Mouse (Mus musculus) kidney, postnatal 4 days (tissue): ENCODE measurements around the gene Gm43552.

ENCODE experiments used
- DNase-seq, 2 experiments: peaks; one replicate each; pipeline ENCODE4 v3.0.0; 2021; ENCODE audit warnings: mixed read lengths in 2 of 2

Gm43552 gene

DNA sequence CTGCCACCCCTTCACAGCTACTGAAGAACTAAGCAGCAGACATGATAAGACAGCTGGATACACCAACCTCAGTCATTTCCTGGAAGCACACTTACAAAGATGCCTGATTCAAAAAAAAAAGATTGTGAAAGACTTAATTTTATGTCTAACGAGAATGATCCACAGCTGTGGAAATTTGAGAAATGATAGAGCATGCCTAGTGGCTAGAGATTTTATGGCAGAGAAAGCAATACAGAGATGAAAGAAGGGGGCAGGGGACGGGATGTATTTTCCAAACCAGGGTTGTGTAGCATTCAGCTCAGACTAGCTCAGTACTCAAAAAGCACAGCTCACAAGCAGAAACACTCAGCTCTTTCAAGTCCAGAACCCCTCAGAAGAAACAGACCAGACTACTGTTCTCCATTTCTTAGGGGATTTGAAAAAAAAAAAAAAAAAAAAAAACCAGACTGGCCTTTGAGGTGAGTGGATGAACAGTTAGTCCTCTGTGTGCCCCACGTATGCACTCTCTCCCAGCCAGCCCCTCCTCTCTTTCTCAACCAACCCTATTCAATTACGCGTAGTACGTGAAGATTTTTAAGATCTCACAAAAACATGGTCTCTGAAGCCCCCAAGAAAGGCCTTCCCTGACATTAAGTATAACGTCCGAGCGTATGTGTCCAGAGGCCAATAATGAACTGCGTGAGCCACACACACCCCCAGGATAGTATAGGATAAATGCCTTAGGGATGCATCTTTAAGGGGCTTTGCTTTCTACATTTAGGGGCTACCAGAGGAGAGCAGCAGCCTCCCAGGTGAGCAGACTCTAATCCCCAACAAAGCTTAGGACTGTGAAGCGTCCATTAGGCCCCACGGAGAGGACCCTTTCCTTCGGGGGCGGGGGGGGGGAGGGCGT lies 57.9 kb downstream of the Gm43552 start:
- DNase-seq: peak in 1 of 2 experiments; percentile 22

DNA sequence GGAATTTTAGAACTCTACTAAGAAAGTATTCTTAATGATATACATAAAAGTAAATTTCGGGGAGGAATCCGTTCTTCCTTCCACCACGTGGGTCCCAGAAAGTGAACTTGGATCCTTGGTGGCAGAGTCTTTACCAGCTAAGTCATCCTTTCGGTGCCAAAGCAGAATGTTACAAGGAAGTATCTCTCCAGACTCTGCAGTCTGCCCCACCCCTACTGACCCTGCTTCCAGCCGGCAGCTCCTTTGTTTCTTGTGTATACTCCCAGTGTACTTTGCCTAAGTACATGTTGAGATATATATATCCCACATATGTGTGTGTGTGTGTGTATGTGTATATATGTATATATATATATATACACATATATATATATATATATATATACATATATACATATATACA lies 63.2 kb downstream of the Gm43552 start:
- no peak for DNase-seq

DNA sequence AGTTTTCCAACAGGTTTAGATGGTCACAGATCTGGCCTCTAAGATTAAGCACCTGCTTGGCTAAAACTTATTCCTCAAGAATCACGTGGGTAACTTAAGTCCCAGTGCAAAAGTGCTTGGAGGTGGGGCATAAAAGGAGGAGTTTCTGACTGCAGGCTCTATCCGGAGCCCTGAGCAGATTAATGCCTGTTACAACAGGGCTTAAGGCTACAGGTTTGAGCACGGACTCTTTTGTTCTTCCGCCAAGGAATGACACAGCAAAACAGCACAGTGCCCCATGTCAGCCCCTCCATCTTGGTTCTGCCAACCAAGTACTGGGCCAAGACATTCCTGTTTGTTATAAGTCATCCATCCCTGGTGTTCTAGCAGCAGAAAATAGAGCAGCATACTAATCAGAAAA lies 64.3 kb downstream of the Gm43552 start:
- DNase-seq: no peak

DNA sequence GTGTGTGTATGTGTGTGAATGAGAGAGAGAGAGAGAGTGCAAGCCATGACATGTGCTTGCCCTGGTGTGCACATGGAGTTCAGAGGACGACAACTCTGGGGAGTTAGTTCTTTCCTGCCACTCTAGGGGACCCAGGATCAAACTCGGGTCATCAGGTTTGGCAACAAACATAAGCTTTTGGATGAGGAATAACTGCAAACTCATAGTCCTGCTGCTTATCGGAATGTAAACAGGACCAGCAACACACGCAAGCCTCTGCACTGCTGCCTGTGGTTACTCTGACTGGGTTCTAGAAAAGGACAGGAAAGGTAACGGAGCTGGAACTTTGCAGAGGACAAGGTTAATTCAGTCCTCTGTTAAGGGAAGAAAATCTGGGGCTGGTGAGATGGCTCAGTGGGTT lies 67.4 kb downstream of the Gm43552 start:
- no peak for DNase-seq

DNA sequence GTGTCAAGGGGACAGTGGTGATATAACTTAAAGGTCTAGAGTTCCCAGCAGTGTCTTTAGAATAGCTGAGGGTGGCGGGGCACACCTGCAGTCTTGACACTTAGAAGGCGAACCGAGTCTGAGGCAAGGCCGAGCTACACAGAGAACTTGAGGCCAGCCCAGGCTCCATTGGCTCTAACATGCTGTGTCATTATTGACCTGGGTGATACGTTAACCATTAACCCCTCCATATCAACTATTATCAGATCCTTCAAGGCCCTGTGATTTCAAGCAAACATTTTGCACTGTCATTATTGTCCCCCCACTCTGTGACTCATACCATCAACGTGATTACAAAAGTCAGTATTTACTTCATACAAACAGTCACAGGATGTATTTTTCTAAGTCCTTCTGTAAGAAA lies 68.4 kb downstream of the Gm43552 start:
- no peak for DNase-seq

DNA sequence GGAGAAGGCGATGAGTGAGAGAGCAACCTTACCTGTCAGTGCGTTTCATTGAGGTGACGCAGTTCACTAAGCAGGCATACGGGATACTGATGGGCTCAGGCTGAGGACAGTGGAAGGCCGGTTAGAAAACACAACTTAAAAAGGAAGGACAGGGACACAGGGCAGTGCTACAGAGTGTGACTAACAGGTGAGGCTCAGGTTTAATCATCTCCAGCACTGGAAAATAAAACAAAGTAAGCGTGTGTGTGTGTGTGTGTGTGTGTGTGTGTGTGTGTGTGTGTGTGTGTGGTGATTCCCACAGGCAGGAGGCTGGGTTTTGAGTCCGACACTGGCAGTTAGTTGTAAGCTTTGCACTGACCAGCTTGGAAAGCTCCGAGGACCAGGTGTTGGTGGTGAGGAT lies 69.8 kb downstream of the Gm43552 start:
- DNase-seq: peak; percentile 30 to 41

DNA sequence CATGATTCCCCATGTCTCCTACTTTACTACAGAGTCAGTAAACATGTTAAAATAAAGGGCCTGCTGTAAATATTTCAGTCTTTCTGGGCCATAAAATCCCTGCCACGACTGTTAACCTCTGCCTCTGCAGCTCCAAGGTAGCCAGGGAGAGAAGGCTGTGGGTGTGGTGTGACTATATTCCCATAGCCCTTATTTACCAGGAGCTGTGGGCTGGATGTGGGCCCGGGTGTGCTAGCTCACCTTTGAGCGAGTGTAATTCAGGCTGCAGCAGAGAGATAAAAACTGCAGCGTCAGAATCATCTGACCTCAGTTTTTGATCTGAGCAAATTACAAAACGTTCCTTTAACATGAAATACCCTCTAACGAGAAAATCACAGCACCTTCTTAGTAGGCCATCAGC lies 71.8 kb downstream of the Gm43552 start:
- no peak for DNase-seq

DNA sequence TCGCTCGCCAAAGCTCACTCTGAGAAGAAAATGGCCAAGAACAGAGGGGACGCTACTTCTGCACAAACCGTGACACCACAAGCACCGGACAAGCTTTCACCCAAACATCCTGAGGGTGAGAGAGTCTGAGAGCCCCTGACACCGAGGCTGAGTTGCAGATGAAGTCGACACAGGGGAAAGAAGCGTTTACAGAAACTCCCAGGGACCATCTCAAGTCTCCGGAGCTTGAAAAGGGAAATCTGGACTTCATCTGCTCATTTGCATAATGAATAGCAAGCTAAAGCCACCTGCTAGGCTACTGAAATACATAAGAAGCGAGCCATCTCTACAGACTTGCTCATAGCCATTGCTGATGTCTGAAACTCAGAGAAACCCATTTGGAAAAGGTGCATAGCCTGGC lies 73.5 kb downstream of the Gm43552 start:
- DNase-seq: no peak

DNA sequence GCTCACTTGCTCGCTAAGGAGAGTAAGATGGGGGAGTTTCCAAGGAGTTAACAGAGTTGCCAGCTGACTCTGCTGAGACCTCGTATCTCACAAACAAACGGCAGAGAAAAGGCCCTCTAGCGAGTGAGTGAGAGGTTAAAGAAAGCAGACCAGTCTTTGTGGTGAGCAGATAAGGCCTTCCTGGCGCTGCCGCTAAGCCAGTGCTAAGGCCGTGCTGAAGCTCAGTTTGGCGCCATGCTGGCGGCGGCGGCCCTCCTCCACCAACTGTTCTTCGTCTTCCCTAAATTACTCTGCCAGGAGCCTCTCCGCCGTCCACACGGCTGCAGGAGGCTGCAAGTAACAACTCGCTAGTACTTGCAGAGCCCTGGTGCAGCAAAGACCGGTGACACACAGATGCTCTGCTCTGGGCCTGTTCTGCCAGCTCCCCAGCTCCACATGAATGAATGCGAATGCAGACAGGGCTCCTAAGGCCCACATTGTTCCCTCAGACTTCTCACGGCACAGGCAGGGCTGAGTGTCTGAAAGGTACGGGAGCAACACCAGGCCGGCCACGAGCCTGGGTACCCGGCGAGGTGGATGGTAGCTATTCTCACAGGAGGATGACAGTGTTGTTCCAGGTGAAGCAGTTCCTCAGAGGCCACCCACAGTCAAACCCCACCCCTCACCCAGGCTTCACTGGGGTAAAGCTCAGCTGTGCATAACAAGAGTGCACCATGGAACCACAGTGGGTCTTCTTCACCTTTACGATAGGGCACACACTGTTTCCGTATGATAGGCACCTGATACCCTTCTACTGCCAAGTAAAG lies 76.8 kb downstream of the Gm43552 start:
- peak; percentile 31 to 58 for DNase-seq

DNA sequence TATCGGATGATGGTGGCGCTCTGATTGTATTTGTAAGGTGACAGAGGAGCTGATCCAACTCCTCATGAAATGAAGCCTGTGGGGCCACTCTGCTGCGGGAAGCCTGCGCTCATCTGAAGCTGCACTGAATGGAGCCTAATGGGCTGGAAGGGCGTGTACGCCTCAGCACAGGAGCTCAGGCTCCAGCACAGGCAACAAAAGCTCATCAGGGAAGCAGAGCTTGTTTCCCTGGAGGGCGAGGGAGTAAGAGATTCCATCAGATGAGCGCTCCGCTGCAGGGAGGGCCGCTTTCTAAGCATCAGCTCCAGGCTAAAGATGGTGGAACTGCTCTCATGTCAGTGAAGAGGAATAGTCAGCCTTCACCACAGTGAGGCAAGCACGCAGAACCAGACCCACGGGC lies 84.6 kb downstream of the Gm43552 start:
- DNase-seq: no peak

DNA sequence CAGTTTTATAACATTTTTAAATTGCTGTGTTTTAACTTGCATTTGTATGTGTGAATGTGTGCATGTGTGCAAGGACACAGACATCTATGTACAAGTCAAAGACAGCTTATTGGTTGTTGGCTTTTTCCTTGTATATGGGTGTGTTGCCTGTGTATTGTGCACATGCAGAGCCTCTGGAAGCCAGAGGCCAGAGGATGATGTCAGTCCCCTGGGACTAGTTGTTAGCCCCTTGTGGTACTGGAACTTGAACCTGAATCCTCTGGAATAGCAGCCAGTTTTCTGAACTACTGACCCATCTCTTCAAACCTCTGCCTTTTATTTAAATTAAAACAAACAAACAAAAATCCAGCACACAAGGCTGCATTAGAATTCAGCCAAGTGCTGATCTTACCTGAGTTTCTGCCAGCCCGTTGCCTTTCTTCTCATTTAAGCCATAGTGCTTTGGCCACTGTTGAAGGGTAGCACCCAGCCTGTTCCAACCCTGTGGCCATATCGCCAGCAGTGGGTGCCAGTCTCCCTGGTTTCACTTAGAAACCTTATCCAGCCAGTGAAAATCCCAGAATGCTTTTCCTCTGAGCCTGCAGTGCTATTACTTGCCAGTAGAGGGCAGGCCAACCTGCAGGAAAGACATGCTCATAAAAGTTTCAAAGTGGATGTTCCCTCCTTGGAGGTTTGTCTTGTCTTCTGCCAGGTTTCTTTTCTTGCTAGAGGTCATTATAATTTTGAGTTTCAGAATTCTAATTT lies 91.2 kb downstream of the Gm43552 start:
- DNase-seq: peak; percentile 87 to 90

DNA sequence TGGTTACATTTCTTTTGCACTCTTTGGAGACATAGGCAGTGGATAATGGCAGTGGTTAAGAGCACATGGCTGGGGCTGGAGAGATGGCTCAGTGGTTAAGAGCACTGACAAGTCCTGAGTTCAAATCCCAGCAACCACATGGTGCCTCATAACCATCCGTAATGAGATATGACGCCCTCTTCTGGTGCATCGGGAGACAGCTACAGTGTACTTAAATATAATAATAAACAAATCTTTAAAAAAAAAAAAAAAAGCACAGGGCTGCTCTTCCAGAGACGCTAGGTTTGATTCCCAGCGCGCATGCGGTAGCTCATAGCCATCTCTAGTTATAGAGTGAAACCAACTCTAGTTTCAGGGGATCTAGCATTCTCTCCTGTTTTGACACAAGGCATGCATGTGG lies 98.2 kb downstream of the Gm43552 start:
- DNase-seq: no peak

DNA sequence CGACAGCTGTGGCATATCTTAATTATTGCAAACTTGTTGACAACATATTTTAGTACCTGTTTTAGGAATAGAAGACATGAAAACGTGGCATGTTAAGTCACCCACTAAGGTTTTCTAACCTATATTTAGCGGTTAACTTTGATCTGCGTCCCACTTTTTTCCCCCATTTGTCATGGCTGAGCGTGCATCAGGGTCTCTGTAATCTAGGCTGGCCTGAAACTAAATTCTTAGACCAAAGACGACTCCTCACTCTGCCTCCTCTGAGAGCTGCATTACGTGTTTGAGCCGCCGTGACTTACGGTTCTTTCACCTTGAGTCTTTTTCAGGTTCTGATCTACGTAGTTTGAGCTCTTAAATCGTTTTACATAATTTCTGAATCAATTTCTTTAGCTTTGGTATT lies 100.9 kb downstream of the Gm43552 start:
- peak in 1 of 2 experiments; percentile 8 for DNase-seq

DNA sequence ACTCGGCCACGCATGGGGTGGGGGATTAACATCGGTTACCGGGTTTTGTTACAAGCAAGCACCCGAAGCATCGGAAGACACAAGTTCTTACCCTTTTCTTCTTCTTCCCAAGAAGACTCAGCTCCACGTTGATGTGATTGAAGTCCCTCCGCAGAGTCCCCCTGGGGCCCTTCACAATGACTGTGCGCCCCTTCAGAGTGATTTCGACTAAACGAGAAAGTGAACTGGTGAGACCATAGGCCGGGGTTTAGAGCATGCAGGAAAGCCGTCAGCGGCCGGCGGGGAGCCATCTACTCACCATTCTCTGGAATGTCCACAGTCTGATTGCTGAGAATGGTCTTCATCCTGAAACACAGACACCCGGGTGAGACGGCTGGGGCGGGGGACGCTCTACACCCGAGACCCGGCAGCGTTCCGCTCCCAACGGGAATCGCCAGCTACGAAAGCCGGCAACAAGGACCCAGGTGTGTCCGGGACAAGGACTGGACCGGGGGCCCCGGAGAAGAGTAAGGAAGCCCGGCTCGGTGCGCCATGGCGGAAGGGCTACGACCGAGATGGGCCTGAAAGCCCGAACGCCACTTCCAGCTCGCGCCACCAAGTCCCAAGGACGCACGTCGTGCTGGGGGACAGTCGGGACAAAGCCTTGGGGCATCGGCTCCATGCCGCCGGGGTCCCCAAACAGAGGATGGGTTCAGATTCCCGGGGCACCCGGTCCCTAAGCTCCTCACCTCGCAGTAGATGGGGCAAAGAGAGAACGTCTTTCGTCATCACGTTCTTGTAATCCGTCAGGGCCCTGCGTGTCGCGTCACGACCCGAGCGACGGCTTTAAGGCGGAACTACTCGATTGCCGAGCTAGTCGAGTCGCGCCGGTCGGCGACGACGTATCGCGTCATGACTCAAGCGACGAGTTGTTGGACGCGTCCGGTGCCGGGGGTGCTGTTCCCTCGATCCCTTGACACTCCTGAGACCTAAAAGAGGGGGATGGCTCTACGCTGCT lies 101.7 kb downstream of the Gm43552 start, which contains the start of the genes Rpl9 and Lias:
Gene Rpl9 (minus strand): TSS at position 797 of the 997 bp plus-strand sequence.
Gene Lias (plus strand): TSS at position 850 of the 997 bp plus-strand sequence.
- peak; percentile 99 to 100 for DNase-seq

DNA sequence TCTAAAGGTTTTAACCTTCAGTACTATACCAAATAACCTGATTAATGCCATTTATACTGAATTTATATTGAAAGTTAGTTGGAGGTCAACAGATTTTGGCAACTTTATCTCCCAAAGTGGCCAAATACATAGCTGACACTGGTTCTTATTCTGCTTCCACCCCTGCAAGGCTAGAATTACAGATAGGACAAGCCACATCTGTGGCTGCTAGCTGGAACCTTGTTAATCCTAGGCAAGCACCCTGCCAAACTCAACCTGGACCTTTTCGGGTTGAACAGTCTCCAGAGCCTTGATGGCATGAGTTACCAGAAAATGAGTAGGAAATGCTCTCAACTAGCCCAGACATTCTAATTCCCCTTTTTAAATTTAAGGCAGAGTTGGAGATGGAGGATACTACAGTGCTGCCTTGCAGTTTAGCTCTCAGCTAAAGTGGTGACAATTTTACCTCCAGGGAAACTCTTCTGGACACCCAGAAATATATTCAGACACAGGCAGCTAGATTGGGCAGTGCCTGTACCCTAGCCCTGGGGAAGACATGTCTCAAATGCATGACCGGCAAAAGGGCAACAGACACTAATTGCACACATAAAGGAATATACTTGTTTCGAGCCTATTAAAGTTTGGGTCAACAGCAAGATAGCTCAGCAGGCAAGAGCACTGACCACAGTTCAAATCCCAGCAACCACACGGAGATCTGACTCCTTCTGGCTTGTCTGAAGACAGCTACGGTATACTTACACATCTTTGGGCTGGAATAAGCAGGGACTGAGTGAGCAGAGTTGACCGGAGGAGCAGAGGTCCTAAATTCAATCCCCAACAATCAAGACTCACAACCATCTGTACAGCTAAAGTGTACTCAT lies 105.4 kb downstream of the Gm43552 start:
- no peak for DNase-seq

DNA sequence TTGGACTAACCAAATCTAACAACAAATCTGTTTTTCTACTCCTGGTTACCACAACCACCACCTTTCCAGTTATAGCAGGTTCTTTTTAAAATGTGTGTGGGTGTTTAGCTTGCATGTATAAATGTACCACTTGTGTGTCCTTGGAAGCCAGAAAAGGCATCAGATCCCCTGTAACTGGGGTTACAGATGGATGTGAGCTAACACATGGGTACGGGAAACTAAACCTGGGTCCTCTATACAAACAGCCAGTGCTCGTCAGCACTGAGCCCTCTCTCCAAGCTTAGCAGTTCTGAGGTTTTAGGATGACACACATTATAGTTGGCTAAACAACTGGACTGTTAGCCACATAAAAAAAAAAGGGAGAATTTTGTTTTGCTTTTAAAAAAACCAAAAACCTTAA lies 106.9 kb downstream of the Gm43552 start:
- DNase-seq: no peak
